Mouse (Mus musculus) T-cell, adult 2 months (primary cell): ENCODE measurements around the gene Map6.
"Not testable (repeated sequence)": the region's sequence is repeated elsewhere in the genome, so short reads cannot be mapped to it uniquely, and the experiment has no call there.

ENCODE experiments used
- DNase-seq: peaks from one replicate; pipeline ENCODE4 v3.0.0; 2022; ENCODE audit warnings: low spot score

Map6 gene

DNA sequence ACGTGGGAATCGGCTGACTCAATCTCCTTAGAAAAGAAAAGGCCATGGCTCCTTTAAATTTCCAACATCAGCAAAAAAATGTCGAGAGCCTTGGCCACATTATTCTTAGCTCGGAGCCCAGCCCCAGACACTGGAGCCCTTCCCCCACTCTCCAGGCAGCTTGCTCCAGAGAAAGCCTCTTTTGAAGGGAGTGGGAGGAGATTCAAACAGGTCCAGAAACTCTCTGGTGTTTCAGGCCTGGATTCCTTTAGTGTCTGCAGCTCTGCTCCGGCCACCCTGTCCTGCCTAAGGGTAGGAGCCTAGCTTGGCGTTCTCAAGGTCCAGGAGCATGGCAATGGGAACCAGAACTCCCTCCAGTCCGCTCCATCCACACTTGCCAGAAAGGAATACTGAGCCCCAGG lies 88.5 kb downstream of the Map6 start:
- DNase-seq, result no peak

GRCm38 (mm10) chr7:99356244-99356930 lies 89.1 kb downstream of the Map6 start:
- no peak for DNase-seq

DNA sequence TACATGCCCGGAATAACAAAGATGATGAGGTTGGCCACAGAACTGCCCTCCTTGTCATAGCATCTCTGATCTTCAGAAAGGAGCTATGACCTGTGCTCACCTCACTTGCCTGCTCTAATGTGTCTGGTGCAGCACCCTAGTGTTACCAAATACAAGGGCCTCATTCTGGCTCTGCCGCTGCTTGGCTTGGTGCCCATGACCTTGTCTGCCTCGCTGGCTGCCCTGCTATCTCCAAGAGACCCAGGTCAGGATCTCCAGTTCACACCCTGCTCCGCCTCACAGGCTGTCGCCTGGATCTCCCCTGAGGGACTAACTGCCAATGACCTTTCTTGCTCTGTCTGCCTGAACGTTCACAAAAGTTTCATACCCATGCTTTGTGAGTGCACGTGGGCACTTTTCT lies 90.0 kb downstream of the Map6 start:
- DNase-seq, result no peak

DNA sequence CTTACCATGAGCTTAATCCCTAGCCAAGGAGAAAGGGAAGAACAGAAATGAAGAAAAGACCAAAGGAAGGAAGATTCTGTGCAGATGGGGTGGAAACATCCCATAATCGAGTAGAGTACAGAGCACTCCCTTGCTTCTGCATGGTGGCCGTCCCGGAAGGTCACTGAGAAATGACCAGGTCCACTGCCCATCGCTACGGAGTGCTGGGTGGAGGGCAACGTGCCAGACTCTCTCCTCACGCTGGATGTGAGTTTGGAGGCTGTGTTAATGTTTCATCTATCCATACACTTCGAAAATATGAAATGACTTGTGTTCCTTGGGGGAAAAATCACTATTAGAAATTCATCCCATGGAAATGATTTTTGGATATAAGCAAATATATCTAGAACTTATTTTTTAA lies 91.1 kb downstream of the Map6 start:
- no peak for DNase-seq

GRCm38 (mm10) chr7:99360021-99360802 lies 93.0 kb downstream of the Map6 start:
- DNase-seq, result no peak

GRCm38 (mm10) chr7:99360803-99361414 lies 93.7 kb downstream of the Map6 start:
- DNase-seq, result no peak

DNA sequence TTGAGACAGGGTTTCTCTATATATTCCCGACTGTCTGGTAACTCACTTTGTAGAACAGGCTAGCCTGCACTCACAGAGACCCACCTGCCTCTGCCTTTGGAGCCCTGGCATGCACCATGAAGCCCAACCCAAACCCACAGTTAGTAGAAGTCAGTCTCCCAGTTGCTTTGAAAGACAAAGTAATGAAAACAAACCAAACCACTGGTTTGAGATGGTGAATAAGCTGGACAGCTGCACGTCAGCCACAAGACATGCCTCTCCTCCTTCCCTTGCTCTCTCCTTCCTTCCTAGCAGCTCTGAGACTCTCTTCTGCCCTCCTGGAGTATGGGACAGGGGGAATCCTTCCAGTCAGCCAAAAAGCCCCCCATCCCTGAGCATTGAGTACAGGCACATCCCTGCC lies 94.9 kb downstream of the Map6 start:
- no peak for DNase-seq

GRCm38 (mm10) chr7:99365069-99365468 lies 97.8 kb downstream of the Map6 start:
- DNase-seq, result no peak

- no peak for DNase-seq
Observed at GRCm38 (mm10) chr7:99366716-99367115, 99.5 kb downstream of the Map6 start.

- not testable (repeated sequence) for DNase-seq
Observed at GRCm38 (mm10) chr7:99374325-99374724, 107.1 kb downstream of the Map6 start.

DNA sequence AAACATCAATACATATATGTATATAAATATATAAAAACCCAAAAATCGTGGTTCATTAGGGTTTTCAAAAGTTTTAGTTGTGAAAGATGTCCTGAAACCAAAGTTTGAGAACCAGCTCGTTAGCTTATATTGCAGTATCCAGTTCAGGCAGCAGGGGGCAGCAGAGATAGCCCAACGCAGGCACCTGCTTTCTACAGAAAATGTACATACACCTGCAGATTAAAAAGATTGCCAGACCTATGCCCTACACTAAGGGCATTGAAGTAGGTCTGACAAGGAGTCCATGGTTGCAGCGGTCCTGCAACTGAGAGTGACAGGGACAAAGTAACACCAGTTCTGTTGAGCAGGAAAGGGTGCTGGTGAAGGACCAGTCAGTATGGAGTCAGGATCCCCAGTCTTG lies 108.2 kb downstream of the Map6 start:
- DNase-seq, result peak; percentile 74

DNA sequence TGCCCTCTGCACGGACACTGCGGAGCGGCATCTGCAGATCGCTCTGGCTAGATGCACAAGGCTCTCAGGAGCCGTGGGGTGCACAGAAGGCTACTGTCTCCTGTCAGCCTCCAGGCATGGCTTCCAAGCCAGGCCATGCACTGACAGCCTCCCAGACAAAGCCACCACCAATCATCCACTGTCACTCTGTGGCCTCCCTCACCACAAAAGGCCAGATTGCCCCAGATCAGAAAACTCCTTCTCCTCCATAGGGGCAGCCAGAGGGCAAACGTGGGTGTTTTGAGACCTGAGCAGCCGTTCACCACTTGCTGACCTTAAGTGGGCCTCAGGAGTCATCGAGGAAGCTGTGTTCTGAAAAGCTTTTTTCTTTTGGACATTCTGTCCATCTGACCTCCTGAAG lies 111.6 kb downstream of the Map6 start:
- no peak for DNase-seq

DNA sequence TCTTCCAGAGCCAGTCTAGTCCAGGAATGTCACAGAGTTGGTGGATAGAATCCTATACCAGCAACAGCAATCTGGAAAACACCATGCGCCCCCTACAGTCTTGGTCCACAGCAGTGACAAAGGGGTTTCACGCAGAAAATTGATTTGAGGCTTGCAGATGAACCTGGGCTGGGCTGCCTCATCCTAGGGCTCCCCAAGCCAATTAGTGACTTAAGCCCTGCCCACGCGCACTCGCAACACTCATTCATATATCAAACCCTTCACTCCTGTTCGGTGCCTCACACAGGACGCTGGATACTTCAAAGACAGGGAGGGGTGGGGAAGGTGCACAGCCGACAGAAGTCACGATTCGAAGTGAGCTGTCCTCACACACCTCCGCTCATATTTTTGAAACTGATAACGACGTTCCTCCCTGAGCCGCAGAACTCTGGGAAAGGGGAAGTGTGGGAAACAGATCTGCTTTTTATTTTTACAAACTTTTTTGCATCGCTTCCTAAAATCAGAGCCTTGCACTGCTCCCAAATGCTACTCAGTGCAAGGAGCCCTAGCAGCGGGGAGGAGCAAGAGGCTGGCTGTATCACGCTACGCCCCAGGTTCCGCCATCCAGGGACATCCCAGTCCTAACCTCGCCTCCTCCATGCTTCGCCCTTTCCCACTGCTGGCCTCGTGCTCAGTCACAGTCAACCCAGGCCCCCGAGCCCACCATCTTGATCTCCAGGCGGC lies 113.4 kb downstream of the Map6 start:
- peak; percentile 22 for DNase-seq

DNA sequence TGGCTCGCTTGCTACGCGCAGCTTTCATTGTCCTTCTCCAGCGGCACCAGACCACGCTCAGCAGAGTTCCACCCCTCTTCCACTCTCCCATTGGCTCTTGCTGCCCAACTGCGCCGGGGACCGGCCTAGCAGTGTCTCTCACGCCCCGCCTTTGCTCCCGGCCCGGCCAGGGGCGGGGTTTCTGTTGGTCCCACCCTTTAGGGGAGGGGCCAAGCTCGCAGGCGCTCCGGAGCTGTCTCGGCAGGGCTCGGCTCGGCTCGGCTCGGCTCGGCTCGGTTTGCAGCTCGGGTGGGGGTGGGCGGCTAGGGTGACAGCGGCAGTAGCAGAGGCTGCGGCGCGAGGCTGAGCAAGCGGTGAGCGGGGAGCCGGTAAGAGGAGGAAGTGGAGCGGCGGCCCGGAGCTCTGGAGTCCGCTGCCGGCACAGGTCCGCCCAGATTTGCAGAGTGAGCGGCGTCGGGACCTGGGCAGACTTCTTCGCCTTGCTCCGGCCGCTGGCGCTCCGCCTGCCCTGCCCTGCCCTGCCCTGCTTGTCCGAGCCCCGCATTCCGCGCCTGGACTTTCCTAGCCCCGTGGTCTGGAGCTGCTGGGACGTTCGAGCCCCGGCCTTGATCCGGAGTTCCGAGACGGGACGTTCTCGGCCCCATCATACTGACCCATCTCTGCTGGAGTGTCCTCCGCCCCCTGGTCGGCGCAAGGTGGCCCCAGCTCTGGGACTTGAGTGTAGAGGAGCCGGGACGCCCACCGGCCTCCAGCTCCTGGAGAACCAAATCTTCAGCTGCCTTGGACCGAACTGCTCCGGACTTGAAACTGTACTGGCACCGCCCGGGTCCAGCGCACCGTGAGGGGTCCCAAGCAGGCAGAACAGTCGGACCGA lies 114.2 kb downstream of the Map6 start, which contains the start of gene Gdpd5:
TSS of gene Gdpd5 (plus strand) at position 201 of the 874 bp plus-strand sequence.
- peak; percentile 98 for DNase-seq

GRCm38 (mm10) chr7:99382088-99383000 lies 115.1 kb downstream of the Map6 start:
- no peak for DNase-seq

GRCm38 (mm10) chr7:99383246-99383645 lies 116.0 kb downstream of the Map6 start:
- DNase-seq, result no peak

DNA sequence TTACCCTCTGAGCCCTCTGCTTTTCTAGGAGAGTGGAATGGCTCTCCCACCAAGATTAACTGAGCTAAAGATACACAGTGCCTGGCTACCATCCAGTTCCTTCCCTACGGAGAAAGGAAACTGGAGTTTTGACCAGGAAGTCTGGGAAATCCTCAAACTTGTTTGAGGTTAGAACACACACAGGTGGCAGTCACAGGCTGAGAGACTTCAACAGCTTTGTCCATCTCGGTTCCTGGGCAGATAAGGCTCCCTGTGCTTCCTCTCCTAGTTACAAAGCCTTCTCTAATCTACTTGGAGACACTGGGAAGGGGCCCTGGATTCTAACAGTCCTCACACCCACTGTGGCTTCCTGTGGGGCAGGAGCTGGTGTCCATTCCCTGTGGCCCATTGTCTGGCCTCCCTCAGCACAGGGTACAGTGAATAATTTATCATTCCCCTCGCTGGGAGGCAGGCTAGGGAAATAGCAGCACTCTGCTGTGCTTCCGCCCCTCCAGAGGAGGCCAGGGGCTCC lies 116.9 kb downstream of the Map6 start:
- no peak for DNase-seq

DNA sequence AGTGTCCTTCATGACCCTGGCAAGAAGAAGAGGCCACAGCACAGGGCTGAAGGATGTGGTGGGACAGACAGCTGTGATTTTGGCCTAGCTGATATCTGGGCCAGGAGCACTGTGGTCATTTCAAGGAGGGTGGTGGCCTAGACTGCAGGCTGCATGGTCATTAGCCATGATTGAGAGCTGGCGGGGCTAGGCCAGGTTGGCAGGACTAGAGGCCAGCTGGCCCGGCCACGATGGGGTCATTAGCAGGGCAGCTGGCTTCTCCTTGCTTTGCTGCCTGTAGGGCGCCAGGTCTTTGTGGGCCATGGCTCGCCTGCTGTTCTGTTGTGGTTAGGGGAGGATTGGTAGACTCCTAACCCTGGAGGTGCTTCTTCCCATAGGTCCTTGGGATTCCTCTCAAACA lies 118.8 kb downstream of the Map6 start:
- no peak for DNase-seq
